Mouse (Mus musculus) activated CD4-positive, CD25-positive, alpha-beta regulatory T cell, adult 4 months (primary cell): ENCODE data around the gene Tmod4. TPM values are rescaled to one million over a fixed set of nuclear protein-coding genes. Genes with fewer than 3 reads are reported as not detected.
A peak's percentile ranks its signal among the peaks of the same experiment; 100 is the strongest.
"Not testable (repeated sequence)": the region's sequence is repeated elsewhere in the genome, so short reads cannot be mapped to it uniquely, and the experiment has no call there.

Source experiments
- ATAC-seq: one replicate; pipeline ENCODE4 v1.8.0; 2017
- polyA plus RNA-seq, 2 experiments: library from polyadenylated mRNA; unstranded; fragments of 100-300 nt; shearing (Covaris generic); gene quantifications; one replicate each; pipeline ENCODE4 v1.2.1; 2017

Tmod4 gene
- polyA plus RNA-seq, result 1 to 10 TPM; 2.5 to 3.7 TPM

GRCm38 (mm10) chr3:95124246-95124645 lies at the start of gene Tmod4:
Gene Tmod4, plus strand, starts transcription at chr3:95124476.
- ATAC-seq, result no peak

- no peak for ATAC-seq
These were observed 36.2 kb upstream of the Tmod4 start for GRCm38 (mm10) chr3:95088071-95088470.

- peak; percentile 66 for ATAC-seq
These were observed 23.4 kb upstream of the Tmod4 start for GRCm38 (mm10) chr3:95100854-95101253.

- ATAC-seq, result no peak
These were observed 19.2 kb upstream of the Tmod4 start for GRCm38 (mm10) chr3:95105121-95105520.

- ATAC-seq, result no peak
These were observed 18.5 kb upstream of the Tmod4 start for GRCm38 (mm10) chr3:95105586-95106337.

- ATAC-seq, result peak; percentile 78
These were observed 17.7 kb upstream of the Tmod4 start, which contains the start of gene Pip5k1a for GRCm38 (mm10) chr3:95106338-95107117. Gene Pip5k1a, minus strand, starts transcription at chr3:95106930.

GRCm38 (mm10) chr3:95107308-95107707 lies 17.0 kb upstream of the Tmod4 start:
- ATAC-seq, result not testable (repeated sequence)

GRCm38 (mm10) chr3:95107898-95108297 lies 16.4 kb upstream of the Tmod4 start:
- no peak for ATAC-seq

GRCm38 (mm10) chr3:95110911-95111726 lies 13.2 kb upstream of the Tmod4 start, which contains the start of gene Vps72:
Gene Vps72, plus strand, starts transcription at chr3:95111022.
- ATAC-seq, result peak; percentile 71

GRCm38 (mm10) chr3:95112760-95113159 lies 11.5 kb upstream of the Tmod4 start:
- no peak for ATAC-seq

GRCm38 (mm10) chr3:95117751-95118150 lies 6.5 kb upstream of the Tmod4 start:
- ATAC-seq, result no peak

- no peak for ATAC-seq
These were observed 2.7 kb upstream of the Tmod4 start for GRCm38 (mm10) chr3:95121580-95121979.

- ATAC-seq, result no peak
These were observed 696 bp downstream of the Tmod4 start for GRCm38 (mm10) chr3:95124972-95125371.

GRCm38 (mm10) chr3:95129226-95129651 lies 5.0 kb downstream of the Tmod4 start:
- no peak for ATAC-seq

GRCm38 (mm10) chr3:95130081-95130480 lies 5.8 kb downstream of the Tmod4 start:
- no peak for ATAC-seq

- not testable (repeated sequence) for ATAC-seq
These were observed 8.1 kb downstream of the Tmod4 start for GRCm38 (mm10) chr3:95132389-95132788.

- no peak for ATAC-seq
These were observed 8.9 kb downstream of the Tmod4 start for GRCm38 (mm10) chr3:95133176-95133575.

- peak; percentile 80 for ATAC-seq
These were observed 9.4 kb downstream of the Tmod4 start, which contains the start of the genes Scnm1 and Lysmd1 for GRCm38 (mm10) chr3:95133680-95134101. Gene Scnm1, minus strand, starts transcription at chr3:95134011. Gene Lysmd1, plus strand, starts transcription at chr3:95134088.

GRCm38 (mm10) chr3:95134133-95134532 lies 9.9 kb downstream of the Tmod4 start:
- not testable (repeated sequence) for ATAC-seq

GRCm38 (mm10) chr3:95135023-95135422 lies 10.7 kb downstream of the Tmod4 start:
- no peak for ATAC-seq

- ATAC-seq, result peak; percentile 82
These were observed 11.3 kb downstream of the Tmod4 start for GRCm38 (mm10) chr3:95135433-95136052.

GRCm38 (mm10) chr3:95136336-95136735 lies 12.1 kb downstream of the Tmod4 start:
- no peak for ATAC-seq
